Mouse (Mus musculus): ENCODE data around the gene Cabin1. TPM values are rescaled to one million over a fixed set of nuclear protein-coding genes. Genes with fewer than 3 reads are reported as not detected.

Gene Cabin1
- polyA plus RNA-seq, 1 experiment from 2014 or later, result 29.5 TPM

DNA sequence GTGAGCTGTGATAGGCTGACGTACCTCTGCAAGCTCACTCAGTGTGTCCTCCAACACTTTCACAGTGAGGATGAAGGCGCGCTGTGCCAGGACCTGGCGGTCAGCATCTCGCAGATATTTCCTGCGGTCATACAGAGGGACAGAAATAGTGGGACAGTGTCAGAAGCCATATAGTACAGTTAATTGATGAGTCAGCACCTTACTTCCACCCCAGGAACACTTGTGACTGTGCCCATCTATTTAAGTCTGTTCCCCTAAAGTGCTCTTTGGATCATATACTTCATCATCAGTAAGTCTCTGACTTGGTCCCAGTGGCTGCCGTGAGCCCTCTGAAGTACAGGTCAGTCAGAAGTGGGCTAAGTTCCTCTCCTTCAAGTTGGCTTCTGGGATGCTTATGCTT, 106.4 kb downstream of the Cabin1 start:
- no peak for ATAC-seq (ENCODE audit: insufficient read depth, low FRiP score, low TSS enrichment)
- DNase-seq (ENCODE audit: low spot score), result no peak

DNA sequence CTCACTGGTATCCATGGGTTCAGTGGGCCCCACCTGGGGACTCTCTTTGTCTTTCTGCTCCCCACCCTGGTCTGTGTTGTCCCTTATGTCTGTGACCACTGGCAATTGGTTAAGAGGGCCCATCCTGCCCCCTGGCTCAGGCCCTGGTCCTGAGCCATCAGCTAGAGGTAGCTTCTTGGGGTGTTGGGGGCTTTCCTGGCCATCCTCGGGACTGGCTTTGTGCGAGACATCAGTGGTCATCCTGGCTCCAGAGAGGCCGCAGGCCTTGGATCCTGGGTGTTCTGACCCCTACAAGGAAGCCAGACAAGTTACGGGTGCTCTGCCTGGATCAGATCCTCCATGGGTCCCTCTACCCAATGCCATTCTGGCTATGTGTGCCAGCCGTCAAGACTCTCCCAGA, 107.0 kb downstream of the Cabin1 start:
- no peak for ATAC-seq (ENCODE audit: insufficient read depth, low FRiP score, low TSS enrichment)
- Histone ChIP-seq H3K27me3 (ENCODE audit: control insufficient read depth, insufficient read depth, low read length) (no peaks in the 10 kb centered on the region), H3K4me1 (ENCODE audit: control insufficient read depth, insufficient read depth, low read length) (no peaks in the 10 kb centered on the region), H3K9me3 (ENCODE audit: control insufficient read depth, low read length) (no peaks in the 10 kb centered on the region), H3K36me3 (ENCODE audit: control insufficient read depth, insufficient read depth, low read length) (peaks cover 12% of the 10 kb centered on the region), H3K4me2 (ENCODE audit: low read depth) (no peak overlapping the region), H3K27ac (ENCODE audit: low read depth, low read length) (no peak overlapping the region), H3K9ac (ENCODE audit: low read length) (no peak overlapping the region), H3K4me3 (ENCODE audit: low read depth, low read length) (no peak overlapping the region)
- whole genome bisulfite sequencing, result 95% methylated on average over 5 of the region's 5 CpGs
- DNase-seq (ENCODE audit: low spot score), result no peak

More for the DNA sequence above, 106.4 kb downstream of the Cabin1 start:
- H3K9me3 ChIP-seq (ENCODE audit: control insufficient read depth, low read length), result no peaks in the 10 kb centered on the region
- no peak overlapping the region for H3K9ac ChIP-seq (ENCODE audit: low read length)
- 95% methylated on average over 7 of the region's 7 CpGs for WGBS
- H3K27ac ChIP-seq (ENCODE audit: low read depth, low read length), result no peak overlapping the region
- no peaks in the 10 kb centered on the region for H3K27me3 ChIP-seq (ENCODE audit: control insufficient read depth, insufficient read depth, low read length)
- peaks cover 12% of the 10 kb centered on the region for H3K36me3 ChIP-seq (ENCODE audit: control insufficient read depth, insufficient read depth, low read length)
- no peak overlapping the region for H3K4me3 ChIP-seq (ENCODE audit: low read depth, low read length)
- H3K4me2 ChIP-seq (ENCODE audit: low read depth), result no peak overlapping the region
- H3K4me1 ChIP-seq (ENCODE audit: control insufficient read depth, insufficient read depth, low read length), result no peaks in the 10 kb centered on the region

DNA sequence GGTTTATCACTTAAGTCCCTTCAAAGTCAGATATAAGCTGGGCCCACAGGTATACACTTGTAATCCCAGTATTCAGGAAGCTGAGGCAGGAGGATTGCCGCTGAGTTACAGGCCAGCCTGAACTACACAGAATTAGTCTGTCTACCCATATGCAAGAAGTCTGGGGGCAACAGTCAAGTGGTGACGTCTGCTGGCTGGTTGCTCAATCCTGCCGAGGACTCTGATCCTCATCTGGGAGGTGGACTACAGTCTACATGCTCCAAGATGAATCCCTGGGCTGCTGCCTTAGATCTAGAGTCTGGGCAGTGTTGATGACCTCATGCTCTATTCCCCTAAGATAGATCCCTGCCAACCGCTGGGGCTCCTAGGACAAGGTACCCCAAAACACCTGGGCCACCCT, 110.1 kb downstream of the Cabin1 start:
- peaks cover 12% of the 10 kb centered on the region for H3K36me3 ChIP-seq (ENCODE audit: control insufficient read depth, insufficient read depth, low read length)
- no peak overlapping the region for H3K4me2 ChIP-seq (ENCODE audit: low read depth)
- H3K9me3 ChIP-seq (ENCODE audit: control insufficient read depth, low read length), result no peaks in the 10 kb centered on the region
- H3K4me1 ChIP-seq (ENCODE audit: control insufficient read depth, insufficient read depth, low read length), result no peaks in the 10 kb centered on the region
- no peak for ATAC-seq (ENCODE audit: insufficient read depth, low FRiP score, low TSS enrichment)
- no peak overlapping the region for H3K4me3 ChIP-seq (ENCODE audit: low read depth, low read length)
- 93% methylated on average over 4 of the region's 4 CpGs for WGBS
- DNase-seq (ENCODE audit: low spot score), result no peak
- H3K27me3 ChIP-seq (ENCODE audit: control insufficient read depth, insufficient read depth, low read length), result no peaks in the 10 kb centered on the region
- H3K27ac ChIP-seq (ENCODE audit: low read depth, low read length), result no peak overlapping the region
- H3K9ac ChIP-seq (ENCODE audit: low read length), result no peak overlapping the region

DNA sequence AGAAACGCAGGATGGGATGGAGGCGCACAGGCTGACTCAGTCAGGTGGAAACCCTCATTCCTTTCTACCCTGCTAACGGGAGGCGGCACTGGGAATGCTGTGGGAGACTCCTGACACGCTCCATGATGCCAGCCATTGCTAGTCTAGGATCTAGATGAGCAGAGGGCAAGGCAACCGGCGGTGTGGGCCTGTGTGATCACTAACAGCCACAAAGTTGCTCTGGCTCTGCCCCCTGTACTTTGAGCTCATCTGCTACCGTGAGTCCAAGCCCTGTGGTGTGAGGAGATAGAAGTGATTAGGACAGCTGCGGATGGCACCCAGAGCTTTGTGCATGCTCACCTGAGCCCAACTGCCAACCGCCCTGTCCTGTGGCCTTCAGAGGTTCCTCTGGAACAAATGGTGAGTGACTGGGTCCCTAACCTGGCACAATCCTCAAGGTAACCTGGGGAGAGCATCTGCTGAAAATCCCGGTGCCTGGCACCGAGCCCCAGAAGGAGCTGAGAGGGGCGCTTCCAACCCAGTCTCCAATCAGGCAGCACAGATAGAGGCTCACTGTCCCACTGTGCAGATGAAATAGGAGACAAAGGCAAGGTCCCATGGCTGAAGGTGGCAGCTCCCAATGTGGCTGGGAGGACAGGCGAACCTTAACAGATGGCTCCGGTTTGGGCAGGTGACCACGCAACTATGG, 112.6 kb downstream of the Cabin1 start:
- H3K9me3 ChIP-seq (ENCODE audit: control insufficient read depth, low read length), result no peaks in the 10 kb centered on the region
- H3K4me3 ChIP-seq (ENCODE audit: low read depth, low read length), result no peak overlapping the region
- no peaks in the 10 kb centered on the region for H3K4me1 ChIP-seq (ENCODE audit: control insufficient read depth, insufficient read depth, low read length)
- 95% methylated on average over 16 of the region's 16 CpGs for WGBS
- H3K27me3 ChIP-seq (ENCODE audit: control insufficient read depth, insufficient read depth, low read length), result no peaks in the 10 kb centered on the region
- DNase-seq (ENCODE audit: low spot score) (no peak), ATAC-seq (ENCODE audit: insufficient read depth, low FRiP score, low TSS enrichment) (no peak)
- no peak overlapping the region for H3K9ac ChIP-seq (ENCODE audit: low read length)
- H3K4me2 ChIP-seq (ENCODE audit: low read depth), result no peak overlapping the region
- H3K27ac ChIP-seq (ENCODE audit: low read depth, low read length), result no peak overlapping the region
- H3K36me3 ChIP-seq (ENCODE audit: control insufficient read depth, insufficient read depth, low read length), result peaks cover 10% of the 10 kb centered on the region

DNA sequence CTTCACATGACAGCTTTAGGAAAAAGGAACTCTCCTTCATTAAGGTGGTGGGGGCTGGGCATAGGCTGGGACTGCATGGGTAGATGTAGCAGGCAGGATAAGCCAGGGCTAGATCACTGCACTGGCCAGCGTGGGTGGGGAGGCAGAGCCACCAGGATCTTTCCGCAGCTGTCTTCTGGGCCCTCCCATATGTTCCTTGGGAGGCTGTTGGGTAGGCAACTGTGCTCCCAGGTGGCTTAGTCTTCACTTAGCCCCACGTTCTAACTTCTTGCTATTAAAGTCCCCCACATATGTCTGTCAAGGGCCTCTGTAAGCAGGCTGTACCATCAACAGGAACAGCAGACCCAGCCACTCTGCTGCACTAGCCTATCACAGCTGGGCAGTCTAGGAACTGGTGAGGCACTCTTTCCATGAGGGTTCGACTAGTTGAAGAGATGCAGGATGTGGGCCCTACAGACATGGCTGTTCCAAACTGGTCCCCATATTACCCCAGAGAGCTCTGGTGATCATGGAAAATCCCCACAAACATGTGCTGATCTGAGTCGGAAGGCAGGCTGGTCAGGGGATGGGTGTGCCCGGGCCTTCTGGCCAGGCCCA, 113.7 kb downstream of the Cabin1 start:
- Histone ChIP-seq H3K4me1 (ENCODE audit: control insufficient read depth, insufficient read depth, low read length) (no peaks in the 10 kb centered on the region), H3K4me2 (ENCODE audit: low read depth) (no peak overlapping the region), H3K27me3 (ENCODE audit: control insufficient read depth, insufficient read depth, low read length) (no peaks in the 10 kb centered on the region), H3K4me3 (ENCODE audit: low read depth, low read length) (no peak overlapping the region), H3K9me3 (ENCODE audit: control insufficient read depth, low read length) (no peaks in the 10 kb centered on the region), H3K36me3 (ENCODE audit: control insufficient read depth, insufficient read depth, low read length) (peaks cover 8% of the 10 kb centered on the region), H3K27ac (ENCODE audit: low read depth, low read length) (no peak overlapping the region), H3K9ac (ENCODE audit: low read length) (no peak overlapping the region)
- ATAC-seq (ENCODE audit: insufficient read depth, low FRiP score, low TSS enrichment) (no peak), DNase-seq (ENCODE audit: low spot score) (no peak)
- 93% methylated on average over 6 of the region's 6 CpGs for WGBS

DNA sequence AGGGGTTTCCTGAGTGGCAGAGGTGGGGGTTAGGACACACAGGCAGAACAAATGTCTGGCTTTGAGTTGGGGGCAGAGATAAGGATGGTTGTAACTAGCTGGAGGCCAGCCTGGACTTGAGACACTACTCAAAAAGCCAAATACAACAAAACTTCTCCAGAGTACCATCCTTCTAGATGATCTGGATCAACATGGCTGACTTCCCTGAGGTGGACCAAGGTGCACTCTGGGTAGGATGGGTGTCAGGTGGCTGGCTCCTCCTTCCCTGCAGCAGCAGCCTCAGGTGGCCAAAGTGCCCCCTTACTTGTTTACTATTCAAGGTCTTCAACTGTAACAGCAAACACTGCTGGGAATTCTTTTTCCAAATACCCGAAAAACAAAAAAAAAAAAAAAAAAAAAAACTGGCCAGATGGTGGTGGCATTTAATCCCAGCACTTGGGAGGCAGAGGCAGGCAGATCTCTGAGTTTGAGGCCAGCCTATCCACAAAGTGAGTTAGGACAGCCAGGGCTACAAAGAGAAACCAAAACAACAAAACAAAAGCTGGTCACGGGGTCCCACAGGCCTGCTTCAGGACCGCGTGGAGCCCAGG, 114.6 kb downstream of the Cabin1 start:
- Histone ChIP-seq H3K27me3 (ENCODE audit: control insufficient read depth, insufficient read depth, low read length) (no peaks in the 10 kb centered on the region), H3K4me2 (ENCODE audit: low read depth) (no peak overlapping the region), H3K4me1 (ENCODE audit: control insufficient read depth, insufficient read depth, low read length) (0 out of 2 replicates have a peak, but pooled peaks cover under 1% of the 10 kb centered on the region), H3K9ac (ENCODE audit: low read length) (no peak overlapping the region), H3K36me3 (ENCODE audit: control insufficient read depth, insufficient read depth, low read length) (peaks cover 8% of the 10 kb centered on the region), H3K4me3 (ENCODE audit: low read depth, low read length) (no peak overlapping the region), H3K27ac (ENCODE audit: low read depth, low read length) (no peak overlapping the region), H3K9me3 (ENCODE audit: control insufficient read depth, low read length) (no peaks in the 10 kb centered on the region)
- no peak for DNase-seq (ENCODE audit: low spot score)
- no peak for ATAC-seq (ENCODE audit: insufficient read depth, low FRiP score, low TSS enrichment)
- 94% methylated on average over 4 of the region's 4 CpGs for WGBS

DNA sequence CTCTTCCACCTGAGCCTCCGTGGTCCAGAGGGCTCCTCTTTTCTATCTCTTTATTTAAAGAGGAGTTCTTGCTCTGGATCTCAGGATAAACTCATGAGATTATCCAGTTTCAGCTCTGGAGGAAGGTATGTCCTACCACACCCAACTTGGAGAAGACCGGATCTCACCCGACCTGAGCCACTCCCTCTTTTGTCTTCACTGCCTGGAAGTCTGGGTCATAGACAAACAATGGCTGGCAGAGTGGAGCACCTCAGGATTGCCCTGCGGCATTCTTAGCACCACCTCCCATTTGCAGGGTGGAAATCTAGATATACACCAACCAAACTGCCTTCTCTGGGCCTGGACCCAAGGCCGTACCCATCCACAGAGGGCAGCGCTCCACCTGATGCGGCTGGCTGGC, 115.1 kb downstream of the Cabin1 start:
- Histone ChIP-seq H3K27ac (ENCODE audit: low read depth, low read length) (no peak overlapping the region), H3K4me3 (ENCODE audit: low read depth, low read length) (no peak overlapping the region), H3K36me3 (ENCODE audit: control insufficient read depth, insufficient read depth, low read length) (peaks cover 8% of the 10 kb centered on the region), H3K27me3 (ENCODE audit: control insufficient read depth, insufficient read depth, low read length) (no peaks in the 10 kb centered on the region), H3K4me2 (ENCODE audit: low read depth) (no peak overlapping the region), H3K9me3 (ENCODE audit: control insufficient read depth, low read length) (no peaks in the 10 kb centered on the region), H3K4me1 (ENCODE audit: control insufficient read depth, insufficient read depth, low read length) (0 out of 2 replicates have a peak, but pooled peaks cover 5% of the 10 kb centered on the region), H3K9ac (ENCODE audit: low read length) (no peak overlapping the region)
- ATAC-seq (ENCODE audit: insufficient read depth, low FRiP score, low TSS enrichment) (no peak), DNase-seq (ENCODE audit: low spot score) (no peak)
- 93% methylated on average over 7 of the region's 7 CpGs for WGBS

DNA sequence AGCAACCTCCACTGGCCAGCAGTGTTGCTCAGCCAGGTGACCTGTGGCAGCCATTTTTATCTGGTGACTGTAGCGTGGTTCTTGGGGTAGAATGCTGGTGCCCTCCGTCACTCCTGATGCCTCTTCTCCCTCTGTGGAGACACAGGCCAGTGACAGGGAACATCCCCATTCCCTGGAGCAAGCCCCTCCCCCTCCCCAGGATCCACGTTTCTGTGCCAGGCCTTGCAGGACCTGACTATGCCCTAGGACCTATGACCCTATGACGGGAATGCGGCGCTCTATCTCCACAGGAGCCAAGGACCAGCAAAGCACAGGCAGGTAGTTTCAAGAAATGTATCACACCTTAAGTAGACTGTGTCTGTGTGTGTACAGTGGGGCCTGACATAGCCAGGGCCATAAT, 116.0 kb downstream of the Cabin1 start:
- Histone ChIP-seq H3K9me3 (ENCODE audit: control insufficient read depth, low read length) (no peaks in the 10 kb centered on the region), H3K4me3 (ENCODE audit: low read depth, low read length) (no peak overlapping the region), H3K36me3 (ENCODE audit: control insufficient read depth, insufficient read depth, low read length) (peaks cover 8% of the 10 kb centered on the region), H3K4me2 (ENCODE audit: low read depth) (no peak overlapping the region), H3K27ac (ENCODE audit: low read depth, low read length) (no peak overlapping the region), H3K27me3 (ENCODE audit: control insufficient read depth, insufficient read depth, low read length) (no peaks in the 10 kb centered on the region), H3K4me1 (ENCODE audit: control insufficient read depth, insufficient read depth, low read length) (peaks cover 12% of the 10 kb centered on the region; the same call in 1 of the 2 replicates), H3K9ac (ENCODE audit: low read length) (no peak overlapping the region)
- whole genome bisulfite sequencing, result 96% methylated on average over 6 of the region's 6 CpGs
- DNase-seq (ENCODE audit: low spot score), result no peak
- no peak for ATAC-seq (ENCODE audit: insufficient read depth, low FRiP score, low TSS enrichment)

DNA sequence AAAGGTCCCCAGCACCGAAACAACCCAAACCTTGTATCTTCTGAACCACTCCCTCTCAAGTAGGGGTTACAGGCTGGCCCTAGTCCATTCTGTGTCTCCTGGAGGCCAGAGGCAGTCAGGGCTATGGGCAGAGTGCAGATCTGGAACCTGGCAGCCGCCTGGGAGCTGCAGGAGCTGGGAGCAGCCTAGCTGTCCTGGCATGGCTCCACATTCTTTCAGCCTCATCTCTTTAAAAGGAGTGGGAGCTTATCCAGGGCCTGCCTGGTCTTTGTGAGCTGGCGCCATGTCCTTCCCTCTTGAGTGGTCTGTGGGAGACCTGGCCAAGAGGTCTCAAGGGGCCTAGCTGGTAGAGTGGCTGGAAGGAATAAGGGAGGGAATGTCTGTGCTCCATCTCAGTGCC, 116.8 kb downstream of the Cabin1 start:
- Histone ChIP-seq H3K4me3 (ENCODE audit: low read depth, low read length) (no peak overlapping the region), H3K4me1 (ENCODE audit: control insufficient read depth, insufficient read depth, low read length) (peaks cover 12% of the 10 kb centered on the region; the same call in 1 of the 2 replicates), H3K27ac (ENCODE audit: low read depth, low read length) (no peak overlapping the region), H3K9ac (ENCODE audit: low read length) (no peak overlapping the region), H3K36me3 (ENCODE audit: control insufficient read depth, insufficient read depth, low read length) (peaks cover 6% of the 10 kb centered on the region), H3K27me3 (ENCODE audit: control insufficient read depth, insufficient read depth, low read length) (no peaks in the 10 kb centered on the region), H3K9me3 (ENCODE audit: control insufficient read depth, low read length) (no peaks in the 10 kb centered on the region), H3K4me2 (ENCODE audit: low read depth) (no peak overlapping the region)
- DNase-seq (ENCODE audit: low spot score), result no peak
- WGBS, result 95% methylated on average over 3 of the region's 3 CpGs
- no peak for ATAC-seq (ENCODE audit: insufficient read depth, low FRiP score, low TSS enrichment)
